Mouse (Mus musculus) erythroid progenitor cell, adult 5-6 weeks (primary cell): ENCODE results near the gene Olfr110. TPM values are rescaled to one million over a fixed set of nuclear protein-coding genes. Genes with fewer than 3 reads are reported as not detected.
"Not testable (repeated sequence)": the region's sequence is repeated elsewhere in the genome, so short reads cannot be mapped to it uniquely, and the experiment has no call there.

Experiments used
- ATAC-seq: replicated peaks from 2 replicates; pipeline ENCODE4 v1.8.0; 2016; ENCODE audit warnings: moderate number of reproducible peaks, mild to moderate bottlenecking, moderate TSS enrichment, inconsistent platforms; ENCODE audit not compliant: poor library complexity, low FRiP score, severe bottlenecking
- total RNA-seq, 2 experiments: library from RNA; stranded (forward) in 1 of 2; stranded (reverse) in 1 of 2; fragments of 150-400 nt in 1 of 2; fragments of 186-747, 209-891 nt in 1 of 2; gene quantifications; 2 replicates each; pipeline versions ENCODE4 v1.2.3 to v1.2.4; 2015 to 2017; ENCODE audit warnings: low replicate concordance in 2 of 2

Olfr110 gene
- total RNA-seq (2015; ENCODE audit: low replicate concordance) (not detected in 2 replicates), total RNA-seq (2017; ENCODE audit: low replicate concordance) (not detected in 2 replicates)

GRCm38 (mm10) chr17:37491930-37492518 lies at the start of gene Olfr110:
Gene Olfr110, plus strand, starts transcription at chr17:37492468.
- no peak for ATAC-seq

- no peak for ATAC-seq
Measured at GRCm38 (mm10) chr17:37445180-37445579, 47.1 kb upstream of the Olfr110 start, which contains the start of gene Olfr108. Gene Olfr108, plus strand, starts transcription at chr17:37445480.

GRCm38 (mm10) chr17:37458616-37459015 lies 33.7 kb upstream of the Olfr110 start, which contains the start of gene Olfr109:
Gene Olfr109, plus strand, starts transcription at chr17:37458916.
- no peak for ATAC-seq

GRCm38 (mm10) chr17:37483452-37483851 lies 8.8 kb upstream of the Olfr110 start, which contains the start of gene H2-M2:
Gene H2-M2, minus strand, starts transcription at chr17:37483552.
- ATAC-seq = no peak

GRCm38 (mm10) chr17:37507730-37508129 lies 15.5 kb downstream of the Olfr110 start, which contains the start of gene Olfr111:
Gene Olfr111, plus strand, starts transcription at chr17:37508030.
- ATAC-seq = no peak

GRCm38 (mm10) chr17:37524612-37525011 lies 32.3 kb downstream of the Olfr110 start:
- not testable (repeated sequence) for ATAC-seq

GRCm38 (mm10) chr17:37525427-37525826 lies 33.2 kb downstream of the Olfr110 start:
- not testable (repeated sequence) for ATAC-seq

- no peak for ATAC-seq
Measured at GRCm38 (mm10) chr17:37535173-37535572, 42.9 kb downstream of the Olfr110 start.

GRCm38 (mm10) chr17:37538416-37538815 lies 46.1 kb downstream of the Olfr110 start:
- not testable (repeated sequence) for ATAC-seq

GRCm38 (mm10) chr17:37541454-37542119 lies 49.3 kb downstream of the Olfr110 start:
- no peak for ATAC-seq

- ATAC-seq = no peak
Measured at GRCm38 (mm10) chr17:37543800-37544435, 51.6 kb downstream of the Olfr110 start.

Other genes starting within 250 kb of the Olfr110 start
- not detected in 2 replicates for gene Olfr98, start 228.7 kb upstream of the Olfr110 start, total RNA-seq (2015; ENCODE audit: low replicate concordance)
- gene Olfr98, start 228.7 kb upstream of the Olfr110 start, total RNA-seq (2017; ENCODE audit: low replicate concordance) = not detected in 2 replicates
- gene H2-M3, start 222.2 kb upstream of the Olfr110 start, total RNA-seq (2015; ENCODE audit: low replicate concordance) = 1.3 TPM in 1 of 2 replicates, not detected in the other
- 5.3 and 6.8 TPM in 2 replicates for gene H2-M3, start 222.2 kb upstream of the Olfr110 start, total RNA-seq (2017; ENCODE audit: low replicate concordance)
- not detected in 2 replicates for gene Olfr99, start 209.0 kb upstream of the Olfr110 start, total RNA-seq (2015; ENCODE audit: low replicate concordance)
- gene Olfr99, start 209.0 kb upstream of the Olfr110 start, total RNA-seq (2017; ENCODE audit: low replicate concordance) = not detected in 2 replicates
- gene Olfr101, start 188.2 kb upstream of the Olfr110 start, total RNA-seq (2015; ENCODE audit: low replicate concordance) = not detected in 2 replicates
- not detected in 2 replicates for gene Olfr101, start 188.2 kb upstream of the Olfr110 start, total RNA-seq (2017; ENCODE audit: low replicate concordance)
- gene Olfr102, start 175.4 kb upstream of the Olfr110 start, total RNA-seq (2015; ENCODE audit: low replicate concordance) = not detected in 2 replicates
- not detected in 2 replicates for gene Olfr102, start 175.4 kb upstream of the Olfr110 start, total RNA-seq (2017; ENCODE audit: low replicate concordance)
- gene Olfr103, start 152.8 kb upstream of the Olfr110 start, total RNA-seq (2015; ENCODE audit: low replicate concordance) = not detected in 2 replicates
- gene Olfr103, start 152.8 kb upstream of the Olfr110 start, total RNA-seq (2017; ENCODE audit: low replicate concordance) = not detected in 2 replicates
- not detected in 2 replicates for gene Olfr104-ps, start 132.9 kb upstream of the Olfr110 start, total RNA-seq (2015; ENCODE audit: low replicate concordance)
- not detected in 2 replicates for gene Olfr104-ps, start 132.9 kb upstream of the Olfr110 start, total RNA-seq (2017; ENCODE audit: low replicate concordance)
- not detected in 2 replicates for gene Olfr105-ps, start 113.4 kb upstream of the Olfr110 start, total RNA-seq (2015; ENCODE audit: low replicate concordance)
- not detected in 2 replicates for gene Olfr105-ps, start 113.4 kb upstream of the Olfr110 start, total RNA-seq (2017; ENCODE audit: low replicate concordance)
- gene Olfr106-ps, start 102.1 kb upstream of the Olfr110 start, total RNA-seq (2015; ENCODE audit: low replicate concordance) = not detected in 2 replicates
- gene Olfr106-ps, start 102.1 kb upstream of the Olfr110 start, total RNA-seq (2017; ENCODE audit: low replicate concordance) = not detected in 2 replicates
- gene Olfr107, start 93.2 kb upstream of the Olfr110 start, total RNA-seq (2015; ENCODE audit: low replicate concordance) = not detected in 2 replicates
- not detected in 2 replicates for gene Olfr107, start 93.2 kb upstream of the Olfr110 start, total RNA-seq (2017; ENCODE audit: low replicate concordance)
- not detected in 2 replicates for gene Olfr108, start 47.0 kb upstream of the Olfr110 start, total RNA-seq (2015; ENCODE audit: low replicate concordance)
- gene Olfr108, start 47.0 kb upstream of the Olfr110 start, total RNA-seq (2017; ENCODE audit: low replicate concordance) = not detected in 2 replicates
- gene Olfr109, start 33.6 kb upstream of the Olfr110 start, total RNA-seq (2015; ENCODE audit: low replicate concordance) = not detected in 2 replicates
- not detected in 2 replicates for gene Olfr109, start 33.6 kb upstream of the Olfr110 start, total RNA-seq (2017; ENCODE audit: low replicate concordance)
- not detected in 2 replicates for gene H2-M2, start 8.9 kb upstream of the Olfr110 start, total RNA-seq (2015; ENCODE audit: low replicate concordance)
- not detected in 2 replicates for gene H2-M2, start 8.9 kb upstream of the Olfr110 start, total RNA-seq (2017; ENCODE audit: low replicate concordance)
- gene Olfr111, start 15.6 kb downstream of the Olfr110 start, total RNA-seq (2015; ENCODE audit: low replicate concordance) = not detected in 2 replicates
- not detected in 2 replicates for gene Olfr111, start 15.6 kb downstream of the Olfr110 start, total RNA-seq (2017; ENCODE audit: low replicate concordance)
- gene Olfr112, start 77.0 kb downstream of the Olfr110 start, total RNA-seq (2015; ENCODE audit: low replicate concordance) = not detected in 2 replicates
- gene Olfr112, start 77.0 kb downstream of the Olfr110 start, total RNA-seq (2017; ENCODE audit: low replicate concordance) = not detected in 2 replicates
- gene Olfr113, start 85.2 kb downstream of the Olfr110 start, total RNA-seq (2015; ENCODE audit: low replicate concordance) = not detected in 2 replicates
- not detected in 2 replicates for gene Olfr113, start 85.2 kb downstream of the Olfr110 start, total RNA-seq (2017; ENCODE audit: low replicate concordance)
- not detected in 2 replicates for gene Olfr114, start 100.3 kb downstream of the Olfr110 start, total RNA-seq (2015; ENCODE audit: low replicate concordance)
- gene Olfr114, start 100.3 kb downstream of the Olfr110 start, total RNA-seq (2017; ENCODE audit: low replicate concordance) = not detected in 2 replicates
- gene Olfr115, start 134.6 kb downstream of the Olfr110 start, total RNA-seq (2015; ENCODE audit: low replicate concordance) = not detected in 2 replicates
- gene Olfr115, start 134.6 kb downstream of the Olfr110 start, total RNA-seq (2017; ENCODE audit: low replicate concordance) = not detected in 2 replicates
- not detected in 2 replicates for gene Olfr116, start 134.7 kb downstream of the Olfr110 start, total RNA-seq (2015; ENCODE audit: low replicate concordance)
- not detected in 2 replicates for gene Olfr116, start 134.7 kb downstream of the Olfr110 start, total RNA-seq (2017; ENCODE audit: low replicate concordance)
- gene Olfr117, start 171.3 kb downstream of the Olfr110 start, total RNA-seq (2015; ENCODE audit: low replicate concordance) = not detected in 2 replicates
- not detected in 2 replicates for gene Olfr117, start 171.3 kb downstream of the Olfr110 start, total RNA-seq (2017; ENCODE audit: low replicate concordance)
- not detected in 2 replicates for gene Olfr118, start 174.5 kb downstream of the Olfr110 start, total RNA-seq (2015; ENCODE audit: low replicate concordance)
- gene Olfr118, start 174.5 kb downstream of the Olfr110 start, total RNA-seq (2017; ENCODE audit: low replicate concordance) = not detected in 2 replicates
- gene Olfr119, start 204.1 kb downstream of the Olfr110 start, total RNA-seq (2015; ENCODE audit: low replicate concordance) = not detected in 2 replicates
- gene Olfr119, start 204.1 kb downstream of the Olfr110 start, total RNA-seq (2017; ENCODE audit: low replicate concordance) = not detected in 2 replicates
- gene Olfr120, start 229.3 kb downstream of the Olfr110 start, total RNA-seq (2015; ENCODE audit: low replicate concordance) = not detected in 2 replicates
- not detected in 2 replicates for gene Olfr120, start 229.3 kb downstream of the Olfr110 start, total RNA-seq (2017; ENCODE audit: low replicate concordance)